Mouse (Mus musculus) heart, embryonic 14.5 days (tissue): Measurements from ENCODE around the gene Slit1. TPM values are rescaled to one million over a fixed set of nuclear protein-coding genes. Genes with fewer than 3 reads are reported as not detected.

ENCODE experiments used
- ATAC-seq: fragments of 200-750 bp; cut with Nextera tagmentation; 2 replicates; pipeline ENCODE4 v1.8.0; 2017; ENCODE audit warnings: low read depth, moderate TSS enrichment; ENCODE audit not compliant: insufficient number of reproducible peaks, insufficient read depth, low FRiP score
- H3K27ac ChIP-seq, 2 experiments: fragments of 200-500 bp in 1 of 2; fragments of 300-500 bp in 1 of 2; sonication (generic) in 1 of 2; replicated peaks in 1 of 2; 2 replicates each; pipeline ENCODE4 v1.5.1; 2012 to 2014; ENCODE audit warnings: low read depth in 2 of 2, low read length in 2 of 2, control low read depth in 1 of 2, mild to moderate bottlenecking in 1 of 2, mixed read lengths in 1 of 2; ENCODE audit not compliant: control insufficient read depth in 1 of 2, insufficient read depth in 1 of 2
- H3K27me3 ChIP-seq: fragments of 300-500 bp; sonication (generic); 2 replicates; pipeline ENCODE4 v1.6.1; 2014; ENCODE audit warnings: mild to moderate bottlenecking, low read length, control low read depth; ENCODE audit not compliant: control insufficient read depth, insufficient read depth
- H3K36me3 ChIP-seq: fragments of 300-500 bp; sonication (generic); 2 replicates; pipeline ENCODE4 v1.6.1; 2014; ENCODE audit warnings: mild to moderate bottlenecking, control low read depth, low read length, mixed read lengths; ENCODE audit not compliant: control insufficient read depth, insufficient read depth
- H3K4me1 ChIP-seq, 2 experiments: fragments of 200-500 bp in 1 of 2; fragments of 300-500 bp in 1 of 2; sonication (generic) in 1 of 2; 2 replicates each; pipeline ENCODE4 v1.6.1; 2012 to 2014; ENCODE audit warnings: low read length in 2 of 2, control low read depth in 1 of 2, mixed read lengths in 1 of 2; ENCODE audit not compliant: control insufficient read depth in 2 of 2, insufficient read depth in 2 of 2
- H3K4me2 ChIP-seq: fragments of 300-500 bp; sonication (generic); 2 replicates; pipeline ENCODE4 v1.6.1; 2014; ENCODE audit warnings: mild to moderate bottlenecking, low read length
- H3K4me3 ChIP-seq, 2 experiments: fragments of 200-500 bp in 1 of 2; fragments of 300-500 bp in 1 of 2; sonication (generic) in 1 of 2; 2 replicates each; pipeline ENCODE4 v1.5.1; 2012 to 2014; ENCODE audit warnings: low read length in 2 of 2, mild to moderate bottlenecking in 2 of 2, control low read depth in 1 of 2, low read depth in 1 of 2, moderate library complexity in 1 of 2; ENCODE audit not compliant: control insufficient read depth in 1 of 2, insufficient read depth in 1 of 2
- H3K9ac ChIP-seq: fragments of 300-500 bp; sonication (generic); 2 replicates; pipeline ENCODE4 v1.6.1; 2014; ENCODE audit warnings: mild to moderate bottlenecking, low read length
- H3K9me3 ChIP-seq: fragments of 300-500 bp; sonication (generic); 2 replicates; pipeline ENCODE4 v1.6.1; 2016; ENCODE audit warnings: low read length, control low read depth; ENCODE audit not compliant: control insufficient read depth
- WGBS: fragments of 180-500 bp; shearing (Covaris S2); extraction: QIAGEN DNeasy Blood & Tissue Kit; methylation state at CpG from one replicate; pipeline ENCODE4 v1.1.7; 2014; 5-methylcytosine and 5-hydroxymethylcytosine counted together
- polyA plus RNA-seq: library from polyadenylated mRNA; unstranded; fragments of >200 nt; fragmentation: Nextera tagmentation; extraction: Ambion mirVana; gene quantifications from 2 replicates; pipeline ENCODE4 v1.2.1, GENCODE M21; 2014

The Slit1 gene
- polyA plus RNA-seq, 1 experiment from 2014 or later: not detected

- Histone ChIP-seq H3K9ac (no peak overlapping the region), H3K36me3 (no peaks in the 10 kb centered on the region), H3K4me2 (no peak overlapping the region), H3K4me3 (no peak overlapping the region), H3K4me1 (no peaks in the 10 kb centered on the region), H3K9me3 (no peaks in the 10 kb centered on the region), H3K27me3 (peaks cover 65% of the 10 kb centered on the region), H3K27ac (no peak overlapping the region)
- ATAC-seq: no peak
- 82% methylated on average over 13 of the region's 13 CpGs for WGBS
Observed at GRCm38 (mm10) chr19:41661466-41661865, 82.0 kb downstream of the Slit1 start.

GRCm38 (mm10) chr19:41660999-41661374, 82.5 kb downstream of the Slit1 start:
- Histone ChIP-seq H3K36me3 (no peaks in the 10 kb centered on the region), H3K9me3 (no peaks in the 10 kb centered on the region), H3K4me1 (no peaks in the 10 kb centered on the region), H3K4me3 (no peak overlapping the region), H3K4me2 (no peak overlapping the region), H3K27ac (no peak overlapping the region), H3K9ac (no peak overlapping the region), H3K27me3 (peaks cover 68% of the 10 kb centered on the region)
- ATAC-seq: no peak
- 19% methylated on average over 4 of the region's 4 CpGs for WGBS

GRCm38 (mm10) chr19:41660294-41660998, 83.0 kb downstream of the Slit1 start:
- H3K4me3 ChIP-seq: no peak overlapping the region
- no peaks in the 10 kb centered on the region for H3K36me3 ChIP-seq
- 64% methylated on average over 17 of the region's 17 CpGs for WGBS
- H3K4me1 ChIP-seq: no peaks in the 10 kb centered on the region
- H3K27me3 ChIP-seq: peaks cover 68% of the 10 kb centered on the region
- H3K4me2 ChIP-seq: no peak overlapping the region
- no peaks in the 10 kb centered on the region for H3K9me3 ChIP-seq
- H3K9ac ChIP-seq: no peak overlapping the region
- no peak overlapping the region for H3K27ac ChIP-seq
- ATAC-seq: no peak

GRCm38 (mm10) chr19:41657446-41657845, 86.0 kb downstream of the Slit1 start:
- no peak overlapping the region for H3K4me3 ChIP-seq
- H3K9me3 ChIP-seq: no peaks in the 10 kb centered on the region
- H3K27me3 ChIP-seq: peaks cover 49% of the 10 kb centered on the region
- 18% methylated on average over 9 of the region's 9 CpGs for WGBS
- ATAC-seq: no peak
- no peak overlapping the region for H3K9ac ChIP-seq
- no peak overlapping the region for H3K27ac ChIP-seq
- H3K36me3 ChIP-seq: no peaks in the 10 kb centered on the region
- no peaks in the 10 kb centered on the region for H3K4me1 ChIP-seq
- no peak overlapping the region for H3K4me2 ChIP-seq

GRCm38 (mm10) chr19:41656671-41657070, 86.8 kb downstream of the Slit1 start:
- Histone ChIP-seq H3K9ac (no peak overlapping the region), H3K27ac (no peak overlapping the region), H3K4me3 (no peak overlapping the region), H3K36me3 (no peaks in the 10 kb centered on the region), H3K9me3 (no peaks in the 10 kb centered on the region), H3K27me3 (peaks cover 50% of the 10 kb centered on the region), H3K4me2 (no peak overlapping the region), H3K4me1 (no peaks in the 10 kb centered on the region)
- WGBS: 69% methylated on average over 14 of the region's 14 CpGs
- ATAC-seq: no peak

- no peaks in the 10 kb centered on the region for H3K9me3 ChIP-seq
- no peaks in the 10 kb centered on the region for H3K4me1 ChIP-seq
- no peak overlapping the region for H3K4me3 ChIP-seq
- no peak overlapping the region for H3K9ac ChIP-seq
- WGBS: 8% methylated on average over 9 of the region's 9 CpGs
- H3K27me3 ChIP-seq: peaks cover 57% of the 10 kb centered on the region
- ATAC-seq: no peak
- H3K27ac ChIP-seq: no peak overlapping the region
- H3K36me3 ChIP-seq: no peaks in the 10 kb centered on the region
- H3K4me2 ChIP-seq: no peak overlapping the region
Observed at GRCm38 (mm10) chr19:41655970-41656369, 87.5 kb downstream of the Slit1 start.

- peaks cover 64% of the 10 kb centered on the region for H3K27me3 ChIP-seq
- no peak overlapping the region for H3K27ac ChIP-seq
- no peak for ATAC-seq
- no peaks in the 10 kb centered on the region for H3K4me1 ChIP-seq
- H3K4me2 ChIP-seq: no peak overlapping the region
- H3K4me3 ChIP-seq: no peak overlapping the region
- H3K9me3 ChIP-seq: no peaks in the 10 kb centered on the region
- H3K36me3 ChIP-seq: no peaks in the 10 kb centered on the region
- WGBS: 25% methylated on average over 6 of the region's 6 CpGs
- no peak overlapping the region for H3K9ac ChIP-seq
Observed at GRCm38 (mm10) chr19:41655089-41655783, 88.2 kb downstream of the Slit1 start.
